Mouse (Mus musculus): ENCODE measurements around the gene Grcc10. TPM values are rescaled to one million over a fixed set of nuclear protein-coding genes. Genes with fewer than 3 reads are reported as not detected.
A peak's percentile ranks its signal among the peaks of the same experiment; 100 is the strongest.

Grcc10 gene
- polyA plus RNA-seq, 1 experiment from 2014 or later = 677 TPM

GRCm38 (mm10) chr6:124755831-124756595 lies 14.8 kb upstream of the Grcc10 start, which contains the start of the genes Gm45234 and Atn1:
Gene Gm45234 (minus strand): TSS chr6:124756021.
Gene Atn1 (minus strand): TSS chr6:124756524.
- H3K4me1 ChIP-seq (replicated peaks) = peaks cover 60% of the 10 kb centered on the region
- peak; percentile 45 for ATAC-seq (ENCODE audit: low FRiP score)
- WGBS = under 1% methylated on average over 48 of the region's 100 CpGs

DNA sequence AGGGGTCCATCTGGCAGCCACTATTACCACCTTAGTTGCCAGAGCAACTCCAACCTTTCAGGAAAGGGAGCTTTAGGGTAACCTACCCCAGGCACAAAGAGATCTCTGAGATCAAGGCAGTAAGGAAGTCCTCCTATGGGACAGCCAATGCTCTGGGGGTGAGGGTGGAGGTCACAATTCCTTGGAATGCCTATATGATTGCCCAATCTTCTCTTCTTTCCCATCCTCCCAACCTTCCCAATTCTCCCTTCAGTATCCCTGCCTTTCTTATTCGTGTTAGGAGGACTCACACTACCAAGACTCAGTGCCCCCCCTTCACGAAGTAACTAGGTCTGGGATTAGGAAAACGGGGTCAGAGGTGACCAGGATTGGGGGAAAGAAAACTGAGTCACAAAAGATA lies 14.1 kb upstream of the Grcc10 start:
- Histone ChIP-seq H3K27ac (peak overlapping the region; percentile 99), H3K36me3 (0 out of 2 replicates have a peak, but pooled peaks cover 3% of the 10 kb centered on the region), H3K4me1 (replicated peaks) (peaks cover 60% of the 10 kb centered on the region), H3K27me3 (no peaks in the 10 kb centered on the region), H3K9ac (peak overlapping the region; percentile 95), H3K9me3 (no peaks in the 10 kb centered on the region), H3K4me2 (peak overlapping the region; percentile 92), H3K4me3 (peak overlapping the region; percentile 80)
- ATAC-seq (ENCODE audit: low FRiP score) = no peak
- 3% methylated on average over 3 of the region's 3 CpGs for WGBS

More at GRCm38 (mm10) chr6:124755831-124756595, 14.8 kb upstream of the Grcc10 start, which contains the start of the genes Gm45234 and Atn1:
- H3K9me3 ChIP-seq = no peaks in the 10 kb centered on the region
- peak within 1 kb of the TSS; percentile 92 for H3K4me2 ChIP-seq
- peak within 1 kb of the TSS; percentile 99 for H3K27ac ChIP-seq
- H3K9ac ChIP-seq = peak within 1 kb of the TSS; percentile 95
- no peaks in the 10 kb centered on the region for H3K27me3 ChIP-seq
- H3K36me3 ChIP-seq = 0 out of 2 replicates have a peak, but pooled peaks cover 3% of the 10 kb centered on the region
- H3K4me3 ChIP-seq = peak within 1 kb of the TSS; percentile 80

GRCm38 (mm10) chr6:124753861-124754260 lies 12.7 kb upstream of the Grcc10 start:
- H3K4me3 ChIP-seq = no peak overlapping the region
- ATAC-seq (ENCODE audit: low FRiP score) = no peak

DNA sequence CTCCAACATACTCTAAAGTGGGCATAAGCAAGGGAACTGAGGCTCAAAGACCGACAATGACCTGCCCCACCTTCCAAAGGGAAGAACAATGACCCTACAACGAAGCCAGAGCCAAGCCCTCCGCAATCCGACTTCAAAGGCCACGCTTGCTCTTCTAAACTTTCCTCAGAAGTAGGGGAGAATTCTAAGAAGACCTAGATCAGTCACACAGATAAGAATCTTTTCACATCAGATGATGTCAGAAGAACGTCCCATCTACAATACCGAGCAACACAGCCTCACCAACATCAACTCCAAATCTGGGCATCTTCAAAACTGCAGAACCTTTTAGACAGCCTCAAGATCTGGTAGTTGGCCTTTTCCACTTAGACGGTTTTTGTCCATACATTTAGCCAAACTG lies 9.2 kb upstream of the Grcc10 start:
- ATAC-seq (ENCODE audit: low FRiP score) = no peak
- Histone ChIP-seq H3K27ac (no peak overlapping the region), H3K9me3 (no peaks in the 10 kb centered on the region), H3K4me1 (replicated peaks) (peaks cover 49% of the 10 kb centered on the region), H3K27me3 (no peaks in the 10 kb centered on the region), H3K4me2 (no peak overlapping the region), H3K4me3 (no peak overlapping the region), H3K36me3 (peaks cover 39% of the 10 kb centered on the region), H3K9ac (no peak overlapping the region)
- 88% methylated on average over 8 of the region's 8 CpGs for WGBS

More at GRCm38 (mm10) chr6:124753861-124754260, 12.7 kb upstream of the Grcc10 start:
- Histone ChIP-seq H3K4me2 (peak overlapping the region; percentile 92), H3K27ac (no peak overlapping the region), H3K9ac (0 out of 2 replicates have a peak overlapping the region, but pooled peaks have one; percentile 95), H3K9me3 (no peaks in the 10 kb centered on the region), H3K36me3 (peaks cover 13% of the 10 kb centered on the region), H3K27me3 (no peaks in the 10 kb centered on the region), H3K4me1 (replicated peaks) (peaks cover 54% of the 10 kb centered on the region)
- 89% methylated on average over 2 of the region's 2 CpGs for WGBS

GRCm38 (mm10) chr6:124746654-124747632 lies 5.8 kb upstream of the Grcc10 start:
- no peak for ATAC-seq (ENCODE audit: low FRiP score)
- Histone ChIP-seq H3K27ac (peak overlapping the region; percentile 92), H3K9ac (peak overlapping the region; percentile 82), H3K4me3 (0 out of 2 replicates have a peak overlapping the region, but pooled peaks have one; percentile 46), H3K9me3 (no peaks in the 10 kb centered on the region), H3K36me3 (peaks cover 67% of the 10 kb centered on the region), H3K27me3 (no peaks in the 10 kb centered on the region), H3K4me1 (replicated peaks) (peaks cover 27% of the 10 kb centered on the region), H3K4me2 (peak overlapping the region; percentile 91)
- 89% methylated on average over 7 of the region's 7 CpGs for WGBS

GRCm38 (mm10) chr6:124746296-124746605 lies 5.1 kb upstream of the Grcc10 start:
- Histone ChIP-seq H3K9me3 (no peaks in the 10 kb centered on the region), H3K27ac (peak overlapping the region; percentile 92), H3K4me2 (peak overlapping the region; percentile 91), H3K9ac (peak overlapping the region; percentile 82), H3K27me3 (no peaks in the 10 kb centered on the region), H3K36me3 (peaks cover 67% of the 10 kb centered on the region), H3K4me1 (replicated peaks) (peaks cover 32% of the 10 kb centered on the region), H3K4me3 (peak overlapping the region; percentile 46)
- WGBS = 17% methylated on average over 8 of the region's 8 CpGs
- ATAC-seq (ENCODE audit: low FRiP score) = peak; percentile 6; the same call in 1 of the 2 replicates

DNA sequence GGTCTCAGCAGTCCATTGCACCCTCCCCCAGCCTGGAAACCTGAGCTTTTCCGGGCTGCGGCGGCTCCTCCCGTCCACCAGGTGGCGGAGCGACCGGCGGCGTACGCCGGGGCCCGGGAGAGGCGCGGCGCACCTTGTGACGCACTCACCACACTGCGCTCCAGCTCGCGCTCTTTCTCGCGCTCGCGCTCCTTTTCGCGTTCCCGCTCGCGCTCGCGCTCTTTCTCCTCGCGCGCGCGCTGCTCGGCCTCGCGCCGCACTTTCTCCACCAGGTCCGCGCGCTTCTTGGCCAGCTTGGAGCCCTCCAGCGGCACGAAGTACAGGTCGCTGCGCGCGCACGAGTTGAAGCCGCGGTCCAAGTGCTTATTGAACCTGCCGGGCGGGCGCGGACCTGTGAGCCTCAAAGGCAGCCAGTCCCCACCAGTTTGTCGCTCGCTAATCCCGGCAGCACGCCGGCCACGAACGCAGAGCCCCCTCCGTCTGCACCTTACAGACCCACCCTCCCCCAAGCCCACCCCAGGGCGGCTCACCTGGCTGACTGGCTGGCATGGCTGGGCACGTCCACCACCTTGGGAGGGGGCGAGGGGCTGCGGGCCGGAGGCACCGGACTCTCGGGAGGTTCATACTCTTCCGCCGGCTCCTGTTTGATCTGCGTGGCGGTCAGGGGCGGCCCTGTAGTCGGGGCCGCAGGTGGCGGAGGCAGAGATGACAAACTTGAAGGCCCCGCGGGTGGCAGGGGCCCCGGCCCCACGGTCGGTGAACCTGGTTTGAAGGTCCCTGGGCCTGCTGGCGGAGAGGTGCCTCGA lies 4.5 kb upstream of the Grcc10 start:
- under 1% methylated on average over 85 of the region's 85 CpGs for WGBS
- H3K36me3 ChIP-seq = peaks cover 67% of the 10 kb centered on the region

GRCm38 (mm10) chr6:124744755-124745321 lies 3.7 kb upstream of the Grcc10 start:
- Histone ChIP-seq H3K9me3 (no peaks in the 10 kb centered on the region), H3K27me3 (no peaks in the 10 kb centered on the region), H3K27ac (peak overlapping the region; percentile 92), H3K4me2 (peak overlapping the region; percentile 91), H3K36me3 (peaks cover 66% of the 10 kb centered on the region), H3K9ac (peak overlapping the region; percentile 67), H3K4me1 (replicated peaks) (peaks cover 36% of the 10 kb centered on the region), H3K4me3 (peak overlapping the region; percentile 46)
- ATAC-seq (ENCODE audit: low FRiP score) = no peak
- 71% methylated on average over 26 of the region's 26 CpGs for WGBS

More for the DNA sequence above, 4.5 kb upstream of the Grcc10 start:
- Histone ChIP-seq H3K27ac (peak overlapping the region; percentile 92), H3K9me3 (no peaks in the 10 kb centered on the region), H3K4me2 (peak overlapping the region; percentile 91), H3K9ac (peak overlapping the region; percentile 82), H3K4me1 (replicated peaks) (peaks cover 32% of the 10 kb centered on the region), H3K4me3 (peak overlapping the region; percentile 46), H3K27me3 (no peaks in the 10 kb centered on the region)
- ATAC-seq (ENCODE audit: low FRiP score) = peak; percentile 84

GRCm38 (mm10) chr6:124743647-124744046 lies 2.5 kb upstream of the Grcc10 start:
- Histone ChIP-seq H3K4me2 (no peak overlapping the region), H3K27ac (no peak overlapping the region), H3K27me3 (no peaks in the 10 kb centered on the region), H3K9me3 (no peaks in the 10 kb centered on the region), H3K9ac (no peak overlapping the region), H3K4me3 (no peak overlapping the region), H3K36me3 (peaks cover 54% of the 10 kb centered on the region), H3K4me1 (replicated peaks) (peaks cover 48% of the 10 kb centered on the region)
- WGBS = 94% methylated on average over 8 of the region's 8 CpGs
- ATAC-seq (ENCODE audit: low FRiP score) = no peak

DNA sequence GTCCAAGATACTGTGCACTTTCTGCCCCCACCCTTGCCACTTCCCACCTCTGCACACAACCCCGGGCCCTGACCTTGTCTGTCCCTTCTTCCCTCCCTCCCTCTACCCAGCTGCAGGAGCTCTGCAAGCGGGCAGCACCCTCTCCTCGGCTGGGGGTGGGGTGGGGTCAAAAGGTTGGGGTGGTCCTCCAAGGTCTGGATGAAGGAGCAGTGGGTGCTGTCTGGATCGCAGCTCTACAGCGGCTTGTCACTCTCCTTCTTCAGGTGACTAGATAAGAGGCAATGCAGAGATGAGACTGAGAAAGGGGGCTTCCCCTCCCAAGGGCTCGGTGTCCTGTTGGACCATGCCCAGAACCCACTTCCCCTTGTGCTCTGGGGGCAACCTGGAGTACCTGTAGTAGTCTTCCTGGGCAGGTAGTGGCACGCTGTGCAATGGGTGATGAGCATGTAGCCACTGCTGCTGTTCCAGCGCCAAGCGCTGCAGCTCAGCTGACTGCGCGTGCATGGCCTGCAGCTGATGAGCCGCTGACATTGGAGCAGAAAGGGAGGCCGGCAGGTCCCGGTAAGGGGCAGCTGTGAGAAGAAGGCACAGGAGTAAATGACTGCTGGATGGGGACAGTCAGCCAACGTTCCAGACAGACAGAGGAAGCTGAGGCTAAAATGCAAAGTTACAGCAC lies 1.8 kb upstream of the Grcc10 start:
- peaks cover 54% of the 10 kb centered on the region for H3K4me1 ChIP-seq (replicated peaks)
- H3K9ac ChIP-seq = no peak overlapping the region
- H3K4me2 ChIP-seq = no peak overlapping the region
- no peaks in the 10 kb centered on the region for H3K27me3 ChIP-seq
- H3K36me3 ChIP-seq = peaks cover 47% of the 10 kb centered on the region
- WGBS = 90% methylated on average over 15 of the region's 15 CpGs
- no peak for ATAC-seq (ENCODE audit: low FRiP score)
- H3K4me3 ChIP-seq = no peak overlapping the region
- no peaks in the 10 kb centered on the region for H3K9me3 ChIP-seq
- H3K27ac ChIP-seq = no peak overlapping the region

GRCm38 (mm10) chr6:124741842-124742241 lies 668 bp upstream of the Grcc10 start:
- 72% methylated on average over 3 of the region's 3 CpGs for WGBS
- ATAC-seq (ENCODE audit: low FRiP score) = no peak
- H3K27me3 ChIP-seq = no peaks in the 10 kb centered on the region
- no peaks in the 10 kb centered on the region for H3K9me3 ChIP-seq
- H3K4me2 ChIP-seq = peak overlapping the region; percentile 73
- H3K9ac ChIP-seq = peak overlapping the region; percentile 96
- H3K4me3 ChIP-seq = peak overlapping the region; percentile 70; the same call in 1 of the 2 replicates
- H3K27ac ChIP-seq = peak overlapping the region; percentile 100
- H3K36me3 ChIP-seq = peaks cover 36% of the 10 kb centered on the region
- peaks cover 49% of the 10 kb centered on the region for H3K4me1 ChIP-seq (replicated peaks)

All from hindbrain, embryonic 13.5 days (tissue).